Mouse (Mus musculus): ENCODE measurements around the gene Mlh3. TPM values are rescaled to one million over a fixed set of nuclear protein-coding genes. Genes with fewer than 3 reads are reported as not detected.

Gene Mlh3
- polyA plus RNA-seq, 1 experiment = 1.4 TPM

GRCm38 (mm10) chr12:85193146-85193545 is 77.3 kb downstream of the Mlh3 start:
- H3K4me3 ChIP-seq = no peak overlapping the region
- no peaks in the 10 kb centered on the region for H3K79me2 ChIP-seq (ENCODE audit: control insufficient read depth, insufficient read depth)
- TF ChIP-seq TCF3 (IDR thresholded peaks at IDR 0.05; ENCODE audit: insufficient read length, low read depth) = no peak
- TF ChIP-seq SRF (IDR thresholded peaks at IDR 0.05; ENCODE audit: control insufficient read depth, insufficient read length, low read depth) = no peak
- TF ChIP-seq MAX (IDR thresholded peaks at IDR 0.05; ENCODE audit: low read depth) = no peak
- no peak for TF ChIP-seq CEBPB (IDR thresholded peaks at IDR 0.05; ENCODE audit: insufficient read depth, poor library complexity, severe bottlenecking)
- no peak for TF ChIP-seq REST (IDR thresholded peaks at IDR 0.05; ENCODE audit: insufficient read depth, insufficient read length)
- TF ChIP-seq MYOD1 (IDR thresholded peaks at IDR 0.05; ENCODE audit: control insufficient read depth in 1 of 3, insufficient read length in 2 of 3, low read depth in 2 of 3) = no peak
- TF ChIP-seq E2F4 (IDR thresholded peaks at IDR 0.05; ENCODE audit: insufficient read depth) = no peak
- TF ChIP-seq TCF12 (IDR thresholded peaks at IDR 0.05; ENCODE audit: insufficient read depth, poor library complexity, severe bottlenecking) = no peak
- no peak for TF ChIP-seq POLR2A (IDR thresholded peaks at IDR 0.05; ENCODE audit: insufficient read length, low read depth)
- no peak for TF ChIP-seq USF1 (IDR thresholded peaks at IDR 0.05; ENCODE audit: low read depth)
- H3K36me3 ChIP-seq (ENCODE audit: control insufficient read depth, insufficient read depth) = no peaks in the 10 kb centered on the region
- peak overlapping the region; percentile 70 for H3K4me2 ChIP-seq (ENCODE audit: low read depth)
- no peaks in the 10 kb centered on the region for H3K27me3 ChIP-seq (ENCODE audit: control insufficient read depth, insufficient read depth, insufficient read length)
- H3ac ChIP-seq (ENCODE audit: control insufficient read depth, insufficient read length) = no peak overlapping the region

GRCm38 (mm10) chr12:85192461-85193108 is 77.8 kb downstream of the Mlh3 start:
- Histone ChIP-seq H3K4me3 (no peak overlapping the region), H3K4me2 (ENCODE audit: low read depth) (peak overlapping the region; percentile 70), H3K79me2 (ENCODE audit: control insufficient read depth, insufficient read depth) (no peaks in the 10 kb centered on the region), H3K36me3 (ENCODE audit: control insufficient read depth, insufficient read depth) (no peaks in the 10 kb centered on the region), H3ac (ENCODE audit: control insufficient read depth, insufficient read length) (no peak overlapping the region), H3K27me3 (ENCODE audit: control insufficient read depth, insufficient read depth, insufficient read length) (no peaks in the 10 kb centered on the region)
- TF ChIP-seq MYOG (IDR thresholded peaks at IDR 0.05; ENCODE audit: control insufficient read depth in 1 of 3, insufficient read depth in 1 of 3, insufficient read length in 2 of 3, low read depth in 2 of 3) (peak in 2 of 3 experiments; percentile 54 to 85), MYOD1 (IDR thresholded peaks at IDR 0.05; ENCODE audit: control insufficient read depth in 1 of 3, insufficient read length in 2 of 3, low read depth in 2 of 3) (peak in 2 of 3 experiments; percentile 84 to 92), SRF (IDR thresholded peaks at IDR 0.05; ENCODE audit: control insufficient read depth, insufficient read length, low read depth) (no peak), MAX (IDR thresholded peaks at IDR 0.05; ENCODE audit: low read depth) (no peak), POLR2AphosphoS2 (IDR thresholded peaks at IDR 0.05; ENCODE audit: insufficient read length, low read depth) (no peak), TCF3 (IDR thresholded peaks at IDR 0.05; ENCODE audit: insufficient read length, low read depth) (peak; percentile 39), TCF12 (IDR thresholded peaks at IDR 0.05; ENCODE audit: insufficient read depth, poor library complexity, severe bottlenecking) (peak; percentile 53), POLR2A (IDR thresholded peaks at IDR 0.05; ENCODE audit: insufficient read length, low read depth) (peak; percentile 30), E2F4 (IDR thresholded peaks at IDR 0.05; ENCODE audit: insufficient read depth) (no peak)

- H3K79me2 ChIP-seq (ENCODE audit: control insufficient read depth, insufficient read depth) = no peaks in the 10 kb centered on the region
- no peaks in the 10 kb centered on the region for H3K36me3 ChIP-seq (ENCODE audit: control insufficient read depth, insufficient read depth)
- H3K4me3 ChIP-seq = no peak overlapping the region
- TF ChIP-seq MAX (IDR thresholded peaks at IDR 0.05; ENCODE audit: low read depth) = no peak
- TF ChIP-seq REST (IDR thresholded peaks at IDR 0.05; ENCODE audit: insufficient read depth, insufficient read length) = no peak
- no peak for TF ChIP-seq SRF (IDR thresholded peaks at IDR 0.05; ENCODE audit: control insufficient read depth, insufficient read length, low read depth)
- TF ChIP-seq POLR2A (IDR thresholded peaks at IDR 0.05; ENCODE audit: insufficient read length, low read depth) = no peak
- no peak for TF ChIP-seq POLR2AphosphoS2 (IDR thresholded peaks at IDR 0.05; ENCODE audit: insufficient read length, low read depth)
- TF ChIP-seq TCF12 (IDR thresholded peaks at IDR 0.05; ENCODE audit: insufficient read depth, poor library complexity, severe bottlenecking) = no peak
- no peak for TF ChIP-seq MYOG (IDR thresholded peaks at IDR 0.05; ENCODE audit: control insufficient read depth in 1 of 3, insufficient read depth in 1 of 3, insufficient read length in 2 of 3, low read depth in 2 of 3)
- no peak for TF ChIP-seq USF1 (IDR thresholded peaks at IDR 0.05; ENCODE audit: low read depth)
- no peak for TF ChIP-seq CEBPB (IDR thresholded peaks at IDR 0.05; ENCODE audit: insufficient read depth, poor library complexity, severe bottlenecking)
- no peak for TF ChIP-seq E2F4 (IDR thresholded peaks at IDR 0.05; ENCODE audit: insufficient read depth)
- TF ChIP-seq MYOD1 (IDR thresholded peaks at IDR 0.05; ENCODE audit: control insufficient read depth in 1 of 3, insufficient read length in 2 of 3, low read depth in 2 of 3) = no peak
- TF ChIP-seq TCF3 (IDR thresholded peaks at IDR 0.05; ENCODE audit: insufficient read length, low read depth) = no peak
- H3K4me2 ChIP-seq (ENCODE audit: low read depth) = no peak overlapping the region
- H3ac ChIP-seq (ENCODE audit: control insufficient read depth, insufficient read length) = no peak overlapping the region
- no peaks in the 10 kb centered on the region for H3K27me3 ChIP-seq (ENCODE audit: control insufficient read depth, insufficient read depth, insufficient read length)
Observed at GRCm38 (mm10) chr12:85190290-85190689, 80.1 kb downstream of the Mlh3 start.

GRCm38 (mm10) chr12:85186361-85186760 is 84.0 kb downstream of the Mlh3 start:
- Histone ChIP-seq H3K4me2 (ENCODE audit: low read depth) (peak overlapping the region; percentile 71), H3K36me3 (ENCODE audit: control insufficient read depth, insufficient read depth) (no peaks in the 10 kb centered on the region), H3K4me3 (no peak overlapping the region), H3ac (ENCODE audit: control insufficient read depth, insufficient read length) (no peak overlapping the region), H3K79me2 (ENCODE audit: control insufficient read depth, insufficient read depth) (no peaks in the 10 kb centered on the region), H3K27me3 (ENCODE audit: control insufficient read depth, insufficient read depth, insufficient read length) (no peaks in the 10 kb centered on the region)
- TF ChIP-seq USF1 (IDR thresholded peaks at IDR 0.05; ENCODE audit: low read depth) = no peak
- TF ChIP-seq MYOD1 (IDR thresholded peaks at IDR 0.05; ENCODE audit: control insufficient read depth in 1 of 3, insufficient read length in 2 of 3, low read depth in 2 of 3) = peak in 1 of 3 experiments; percentile 16

- H3K4me3 ChIP-seq = no peak overlapping the region
- TF ChIP-seq MAX (IDR thresholded peaks at IDR 0.05; ENCODE audit: low read depth) (no peak), E2F4 (IDR thresholded peaks at IDR 0.05; ENCODE audit: insufficient read depth) (no peak), USF1 (IDR thresholded peaks at IDR 0.05; ENCODE audit: low read depth) (no peak), CEBPB (IDR thresholded peaks at IDR 0.05; ENCODE audit: insufficient read depth, poor library complexity, severe bottlenecking) (no peak)
Observed at GRCm38 (mm10) chr12:85185810-85186209, 84.6 kb downstream of the Mlh3 start.

More at GRCm38 (mm10) chr12:85185810-85186209, 84.6 kb downstream of the Mlh3 start:
- H3K79me2 ChIP-seq (ENCODE audit: control insufficient read depth, insufficient read depth) = no peaks in the 10 kb centered on the region
- H3ac ChIP-seq (ENCODE audit: control insufficient read depth, insufficient read length) = no peak overlapping the region
- no peaks in the 10 kb centered on the region for H3K36me3 ChIP-seq (ENCODE audit: control insufficient read depth, insufficient read depth)
- peak overlapping the region; percentile 71 for H3K4me2 ChIP-seq (ENCODE audit: low read depth)
- H3K27me3 ChIP-seq (ENCODE audit: control insufficient read depth, insufficient read depth, insufficient read length) = no peaks in the 10 kb centered on the region

Other genes with a start within 250 kb of the Mlh3 start
- 1.9 TPM for gene Prox2, start 159.8 kb downstream of the Mlh3 start, polyA plus RNA-seq (2012; fragmentation: generic; extraction: Trizol)
- gene Dlst, start 159.8 kb downstream of the Mlh3 start, polyA plus RNA-seq (2012; fragmentation: generic; extraction: Trizol) = 219 TPM
- 0.53 TPM for gene Rps6kl1, start 119.3 kb downstream of the Mlh3 start, polyA plus RNA-seq (2012; fragmentation: generic; extraction: Trizol)
- 41.9 TPM for gene Pgf, start 92.8 kb downstream of the Mlh3 start, polyA plus RNA-seq (2012; fragmentation: generic; extraction: Trizol)
- gene Eif2b2, start 51.1 kb downstream of the Mlh3 start, polyA plus RNA-seq (2012; fragmentation: generic; extraction: Trizol) = 342 TPM
- gene Acyp1, start 17.8 kb upstream of the Mlh3 start, polyA plus RNA-seq (2012; fragmentation: generic; extraction: Trizol) = 22.0 TPM
- gene Zc2hc1c, start 18.0 kb upstream of the Mlh3 start, polyA plus RNA-seq (2012; fragmentation: generic; extraction: Trizol) = 1.7 TPM
- gene Nek9, start 68.8 kb upstream of the Mlh3 start, polyA plus RNA-seq (2012; fragmentation: generic; extraction: Trizol) = 40.4 TPM
- gene Tmed10, start 104.2 kb upstream of the Mlh3 start, polyA plus RNA-seq (2012; fragmentation: generic; extraction: Trizol) = 193 TPM
- gene Fos, start 203.3 kb upstream of the Mlh3 start, polyA plus RNA-seq (2012; fragmentation: generic; extraction: Trizol) = 3.1 TPM

All from myocyte (in vitro differentiated cells).